Mouse (Mus musculus) forebrain, embryonic 14.5 days (tissue): ENCODE data around the gene Cask. TPM values are rescaled to one million over a fixed set of nuclear protein-coding genes. Genes with fewer than 3 reads are reported as not detected.

Experiments used
- ATAC-seq: fragments of 200-750 bp; cut with Nextera tagmentation; 2 replicates; pipeline ENCODE4 v1.8.0; 2017; ENCODE audit warnings: mild to moderate bottlenecking, moderate library complexity
- DNase-seq: peaks from one replicate; pipeline ENCODE4 v3.0.0-alpha.2; 2015; ENCODE audit warnings: low spot score
- H3K27ac ChIP-seq: fragments of 300-500 bp; sonication (generic); 2 replicates; pipeline ENCODE4 v1.5.1; 2014; ENCODE audit warnings: low read depth, mild to moderate bottlenecking, control low read depth, low read length, moderate library complexity
- H3K27me3 ChIP-seq: fragments of 300-500 bp; sonication (generic); replicated peaks from 2 replicates; pipeline ENCODE4 v1.6.1; 2014; ENCODE audit warnings: low read length, control low read depth, mixed read lengths; ENCODE audit not compliant: control insufficient read depth, insufficient read depth
- H3K36me3 ChIP-seq: fragments of 300-500 bp; sonication (generic); 2 replicates; pipeline ENCODE4 v1.6.1; 2014; ENCODE audit warnings: low read length, control low read depth; ENCODE audit not compliant: control insufficient read depth, insufficient read depth
- H3K4me1 ChIP-seq: fragments of 300-500 bp; sonication (generic); 2 replicates; pipeline ENCODE4 v1.6.1; 2014; ENCODE audit warnings: antibody characterized with exemption, low read length, control low read depth; ENCODE audit not compliant: control insufficient read depth, insufficient read depth
- H3K4me2 ChIP-seq: fragments of 300-500 bp; sonication (generic); 2 replicates; pipeline ENCODE4 v1.6.1; 2014; ENCODE audit warnings: mild to moderate bottlenecking, control low read depth, low read length
- H3K4me3 ChIP-seq: fragments of 300-500 bp; sonication (generic); 2 replicates; pipeline ENCODE4 v1.5.1; 2014; ENCODE audit warnings: low read depth, low read length, control low read depth
- H3K9ac ChIP-seq: fragments of 300-500 bp; sonication (generic); 2 replicates; pipeline ENCODE4 v1.6.1; 2014; ENCODE audit warnings: mild to moderate bottlenecking, low read length, control low read depth, moderate library complexity
- H3K9me3 ChIP-seq: fragments of 300-500 bp; sonication (generic); replicated peaks from 2 replicates; pipeline ENCODE4 v1.6.1; 2016; ENCODE audit warnings: low read length, control low read depth, mixed read lengths; ENCODE audit not compliant: control insufficient read depth
- WGBS: fragments of 180-500 bp; shearing (Covaris S2); extraction: QIAGEN DNeasy Blood & Tissue Kit; methylation state at CpG from one replicate; pipeline ENCODE4 v1.1.7; 2014; 5-methylcytosine and 5-hydroxymethylcytosine counted together
- polyA plus RNA-seq: library from polyadenylated mRNA; unstranded; fragments of >200 nt; fragmentation: Nextera tagmentation; extraction: Ambion mirVana; gene quantifications from 2 replicates; pipeline ENCODE4 v1.2.1, GENCODE M21; 2014

Cask gene
- polyA plus RNA-seq, 1 experiment from 2014 or later = 32.6 TPM

- H3K4me2 ChIP-seq = no peak overlapping the region
- no peak overlapping the region for H3K9ac ChIP-seq
- no peaks in the 10 kb centered on the region for H3K36me3 ChIP-seq
- DNase-seq (no peak), ATAC-seq (no peak)
- no peaks in the 10 kb centered on the region for H3K4me1 ChIP-seq
- no peak overlapping the region for H3K27ac ChIP-seq
- H3K4me3 ChIP-seq = no peak overlapping the region
- no peaks in the 10 kb centered on the region for H3K9me3 ChIP-seq
- 66% methylated on average over 2 of the region's 2 CpGs for WGBS
- H3K27me3 ChIP-seq = no peaks in the 10 kb centered on the region
Observed at GRCm38 (mm10) chrX:13513127-13513526, 338.0 kb downstream of the Cask start.

- Histone ChIP-seq H3K9ac (no peak overlapping the region), H3K27ac (no peak overlapping the region), H3K4me3 (no peak overlapping the region), H3K4me1 (no peaks in the 10 kb centered on the region), H3K4me2 (no peak overlapping the region), H3K27me3 (no peaks in the 10 kb centered on the region), H3K9me3 (no peaks in the 10 kb centered on the region), H3K36me3 (no peaks in the 10 kb centered on the region)
- WGBS = 68% methylated on average over 2 of the region's 2 CpGs
- DNase-seq = no peak
- ATAC-seq = no peak
Observed at GRCm38 (mm10) chrX:13506376-13506775, 344.8 kb downstream of the Cask start.

- ATAC-seq = no peak
- Histone ChIP-seq H3K4me2 (no peak overlapping the region), H3K9me3 (no peaks in the 10 kb centered on the region), H3K9ac (no peak overlapping the region), H3K4me1 (no peaks in the 10 kb centered on the region), H3K36me3 (no peaks in the 10 kb centered on the region), H3K4me3 (no peak overlapping the region), H3K27ac (no peak overlapping the region), H3K27me3 (no peaks in the 10 kb centered on the region)
- no peak for DNase-seq
- 88% methylated on average over 7 of the region's 7 CpGs for WGBS
Observed at GRCm38 (mm10) chrX:13504389-13504788, 346.8 kb downstream of the Cask start.

GRCm38 (mm10) chrX:13502862-13503375, 348.2 kb downstream of the Cask start:
- WGBS = 52% methylated on average over 7 of the region's 7 CpGs
- Histone ChIP-seq H3K27me3 (no peaks in the 10 kb centered on the region), H3K36me3 (no peaks in the 10 kb centered on the region), H3K9ac (no peak overlapping the region), H3K27ac (peak overlapping the region; percentile 21; the same call in 1 of the 2 replicates), H3K4me1 (no peaks in the 10 kb centered on the region), H3K4me2 (peak overlapping the region; percentile 9; the same call in 1 of the 2 replicates), H3K9me3 (no peaks in the 10 kb centered on the region), H3K4me3 (no peak overlapping the region)
- DNase-seq (peak; percentile 60), ATAC-seq (peak; percentile 55)

- H3K9me3 ChIP-seq = no peaks in the 10 kb centered on the region
- H3K4me3 ChIP-seq = no peak overlapping the region
Observed at GRCm38 (mm10) chrX:13500284-13500683, 350.9 kb downstream of the Cask start.

GRCm38 (mm10) chrX:13494892-13495703, 356.1 kb downstream of the Cask start:
- H3K4me1 ChIP-seq = no peaks in the 10 kb centered on the region
- H3K36me3 ChIP-seq = no peaks in the 10 kb centered on the region
- no peak overlapping the region for H3K4me2 ChIP-seq
- H3K27ac ChIP-seq = no peak overlapping the region
- no peaks in the 10 kb centered on the region for H3K9me3 ChIP-seq
- no peaks in the 10 kb centered on the region for H3K27me3 ChIP-seq
- ATAC-seq = no peak
- no peak overlapping the region for H3K9ac ChIP-seq
- no peak overlapping the region for H3K4me3 ChIP-seq
- 83% methylated on average over 8 of the region's 8 CpGs for WGBS
- DNase-seq = no peak

More at GRCm38 (mm10) chrX:13500284-13500683, 350.9 kb downstream of the Cask start:
- H3K9ac ChIP-seq = no peak overlapping the region
- H3K27me3 ChIP-seq = no peaks in the 10 kb centered on the region
- DNase-seq = no peak
- 86% methylated on average over 4 of the region's 4 CpGs for WGBS
- no peaks in the 10 kb centered on the region for H3K4me1 ChIP-seq
- no peaks in the 10 kb centered on the region for H3K36me3 ChIP-seq
- ATAC-seq = no peak
- H3K4me2 ChIP-seq = no peak overlapping the region
- no peak overlapping the region for H3K27ac ChIP-seq

- Histone ChIP-seq H3K4me1 (no peaks in the 10 kb centered on the region), H3K4me3 (no peak overlapping the region), H3K27me3 (no peaks in the 10 kb centered on the region), H3K36me3 (no peaks in the 10 kb centered on the region), H3K27ac (no peak overlapping the region), H3K9ac (no peak overlapping the region), H3K9me3 (no peaks in the 10 kb centered on the region), H3K4me2 (no peak overlapping the region)
- DNase-seq = no peak
- no peak for ATAC-seq
Observed at GRCm38 (mm10) chrX:13492922-13493321, 358.2 kb downstream of the Cask start.

- H3K9me3 ChIP-seq = no peaks in the 10 kb centered on the region
- no peak overlapping the region for H3K9ac ChIP-seq
- no peak overlapping the region for H3K27ac ChIP-seq
- H3K4me2 ChIP-seq = no peak overlapping the region
- no peak overlapping the region for H3K4me3 ChIP-seq
- no peak for DNase-seq
- H3K27me3 ChIP-seq = no peaks in the 10 kb centered on the region
- no peak for ATAC-seq
- no peaks in the 10 kb centered on the region for H3K36me3 ChIP-seq
- H3K4me1 ChIP-seq = no peaks in the 10 kb centered on the region
- WGBS = 78% methylated on average over 3 of the region's 3 CpGs
Observed at GRCm38 (mm10) chrX:13490941-13491340, 360.2 kb downstream of the Cask start.

GRCm38 (mm10) chrX:13489761-13490160, 361.4 kb downstream of the Cask start:
- H3K4me3 ChIP-seq = no peak overlapping the region
- DNase-seq = no peak
- H3K9ac ChIP-seq = no peak overlapping the region
- H3K9me3 ChIP-seq = no peaks in the 10 kb centered on the region
- ATAC-seq = no peak
- WGBS = 91% methylated on average over 1 of the region's 1 CpGs
- no peak overlapping the region for H3K27ac ChIP-seq
- no peaks in the 10 kb centered on the region for H3K27me3 ChIP-seq
- no peaks in the 10 kb centered on the region for H3K4me1 ChIP-seq
- H3K4me2 ChIP-seq = no peak overlapping the region
- H3K36me3 ChIP-seq = no peaks in the 10 kb centered on the region
